Mouse (Mus musculus): Measurements from ENCODE around the gene Utp14a.

GRCm38 (mm10) chrX:48207761-48208487 lies 48.7 kb upstream of the Utp14a start:
- TF ChIP-seq POLR2A (IDR thresholded peaks at IDR 0.05; ENCODE audit: low read depth, low read length) (no peak), CTCF (IDR thresholded peaks at IDR 0.05; ENCODE audit: extremely low read depth, insufficient read depth, insufficient read length, insufficient replicate concordance) (no peak)

All from spleen, adult 2 months (tissue).